Mouse (Mus musculus): Measurements from ENCODE around the gene Espnl.

DNA sequence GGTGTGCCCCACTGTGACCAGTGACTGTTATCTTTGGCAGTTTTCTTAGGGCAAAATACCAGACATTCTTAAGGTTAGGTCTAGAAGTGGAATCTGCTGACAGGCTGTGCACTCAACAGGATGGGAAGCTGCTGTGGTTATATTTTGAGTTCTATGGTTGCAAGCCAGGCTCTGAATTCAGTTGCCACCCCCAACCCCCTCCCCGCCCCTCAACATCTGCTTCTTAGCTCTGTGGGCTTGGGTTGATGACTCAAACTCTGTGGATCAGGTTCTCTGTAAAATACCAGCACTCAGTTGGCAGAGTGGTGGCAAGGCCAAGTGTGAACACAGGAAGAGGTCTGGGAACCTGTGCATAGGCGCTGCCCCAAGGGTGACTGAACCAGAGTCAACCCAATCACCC lies 30.4 kb downstream of the Espnl start:
- TF ChIP-seq CTCF (IDR thresholded peaks at IDR 0.05; ENCODE audit: borderline replicate concordance, extremely low read depth, insufficient read depth, insufficient read length) (no peak), POLR2A (IDR thresholded peaks at IDR 0.05; ENCODE audit: borderline replicate concordance, extremely low read depth, insufficient read depth, insufficient read length, poor library complexity, severe bottlenecking) (no peak)
